Mouse (Mus musculus): ENCODE data around the gene Myo18a.

GRCm38 (mm10) chr11:77787707-77788106 lies 24.7 kb downstream of the Myo18a start, which contains the start of gene Gm10277:
- TF ChIP-seq CTCF (IDR thresholded peaks at IDR 0.05; ENCODE audit: control insufficient read depth, insufficient read depth, insufficient replicate concordance, low read depth, low read length) = no peak
- no peak for TF ChIP-seq POLR2A (IDR thresholded peaks at IDR 0.05; ENCODE audit: control insufficient read depth, low read depth, low read length)

All from testis, adult 2 months (tissue).